Mouse (Mus musculus) cerebellum, adult 2 months (tissue): ENCODE data around the gene Myod1. TPM values are rescaled to one million over a fixed set of nuclear protein-coding genes. Genes with fewer than 3 reads are reported as not detected.

ENCODE experiments used
- DNase-seq, 2 experiments: peaks; one replicate each; pipeline ENCODE4 v3.0.0; 2021
- H3K27ac ChIP-seq: fragments of 200-500 bp; 2 replicates; pipeline ENCODE4 v1.5.1; 2012; ENCODE audit warnings: low read length, control low read depth, inconsistent platforms; ENCODE audit not compliant: insufficient read depth
- H3K27me3 ChIP-seq: fragments of 200-500 bp; 2 replicates; pipeline ENCODE4 v1.6.1; 2012; ENCODE audit warnings: inconsistent platforms, mild to moderate bottlenecking, low read length, moderate library complexity; ENCODE audit not compliant: control insufficient read depth, insufficient read depth
- H3K4me1 ChIP-seq: fragments of 200-500 bp; 2 replicates; pipeline ENCODE4 v1.6.1; 2011; ENCODE audit warnings: low read length; ENCODE audit not compliant: control insufficient read depth, insufficient read depth
- H3K4me3 ChIP-seq: fragments of 200-500 bp; replicated peaks from 2 replicates; pipeline ENCODE3; 2011; ENCODE audit warnings: mild to moderate bottlenecking, low read depth, low read length, control low read depth; ENCODE audit not compliant: insufficient read depth
- CTCF ChIP-seq: fragments of 200-500 bp; IDR thresholded peaks from 2 replicates; pipeline ENCODE4 v1.5.1; 2011; ENCODE audit warnings: low read depth, mild to moderate bottlenecking, control low read depth, low read length, moderate library complexity, borderline replicate concordance; ENCODE audit not compliant: insufficient read depth
- POLR2A ChIP-seq: fragments of 200-500 bp; IDR thresholded peaks from 2 replicates; pipeline ENCODE4 v1.6.1; 2011; ENCODE audit warnings: low read length, control low read depth, borderline replicate concordance; ENCODE audit not compliant: insufficient read depth
- WGBS: fragments of 180-500 bp; shearing (Covaris S2); methylation state at CpG from one replicate; pipeline ENCODE4 v1.1.7; 2018; 5-methylcytosine and 5-hydroxymethylcytosine counted together
- polyA plus RNA-seq: library from polyadenylated mRNA; depleted of rRNA; stranded (reverse); fragments of >200 nt; gene quantifications from 2 replicates; pipeline ENCODE4 v1.2.3, GENCODE M21; 2012

Gene Myod1
- polyA plus RNA-seq, 1 experiment: not detected

GRCm38 (mm10) chr7:46378123-46378522 is 1.8 kb downstream of the Myod1 start:
- DNase-seq: peak; percentile 47 to 60
- Histone ChIP-seq H3K27ac (no peak overlapping the region), H3K4me3 (no peak overlapping the region), H3K4me1 (no peaks in the 10 kb centered on the region), H3K27me3 (no peaks in the 10 kb centered on the region; the same call in 1 of the 2 replicates)
- 2% methylated on average over 22 of the region's 22 CpGs for WGBS
- no peak for TF ChIP-seq POLR2A
- peak; percentile 68 for TF ChIP-seq CTCF

- H3K4me1 ChIP-seq: no peaks in the 10 kb centered on the region
- TF ChIP-seq POLR2A (no peak), CTCF (peak; percentile 50; the same call in 1 of the 2 replicates)
- 30% methylated on average over 16 of the region's 16 CpGs for WGBS
- no peak overlapping the region for H3K4me3 ChIP-seq
- no peaks in the 10 kb centered on the region; the same call in 1 of the 2 replicates for H3K27me3 ChIP-seq
- peak; percentile 51 to 54 for DNase-seq
- H3K27ac ChIP-seq: no peak overlapping the region
Observed at GRCm38 (mm10) chr7:46378983-46379382, 2.7 kb downstream of the Myod1 start.

- H3K4me1 ChIP-seq: no peaks in the 10 kb centered on the region
- peak in 1 of 2 experiments; percentile 54 for DNase-seq
- no peak overlapping the region for H3K4me3 ChIP-seq
- no peak for TF ChIP-seq POLR2A
- TF ChIP-seq CTCF: peak; percentile 56; the same call in 1 of the 2 replicates
- H3K27me3 ChIP-seq: no peaks in the 10 kb centered on the region; the same call in 1 of the 2 replicates
- WGBS: 57% methylated on average over 9 of the region's 9 CpGs
- no peak overlapping the region for H3K27ac ChIP-seq
Observed at GRCm38 (mm10) chr7:46380625-46381024, 4.4 kb downstream of the Myod1 start.

- no peak overlapping the region for H3K4me3 ChIP-seq
- no peaks in the 10 kb centered on the region for H3K4me1 ChIP-seq
- WGBS: 93% methylated on average over 3 of the region's 3 CpGs
- no peak overlapping the region for H3K27ac ChIP-seq
- no peak for DNase-seq
- no peak for TF ChIP-seq POLR2A
- no peak for TF ChIP-seq CTCF
- no peaks in the 10 kb centered on the region for H3K27me3 ChIP-seq
Observed at GRCm38 (mm10) chr7:46387430-46387829, 11.2 kb downstream of the Myod1 start.

GRCm38 (mm10) chr7:46389456-46390085 is 13.3 kb downstream of the Myod1 start:
- 88% methylated on average over 10 of the region's 10 CpGs for WGBS
- TF ChIP-seq POLR2A: no peak
- no peak for TF ChIP-seq CTCF
- Histone ChIP-seq H3K27ac (no peak overlapping the region), H3K4me3 (no peak overlapping the region), H3K27me3 (no peaks in the 10 kb centered on the region), H3K4me1 (peaks cover 17% of the 10 kb centered on the region; the same call in 1 of the 2 replicates)
- DNase-seq: no peak

GRCm38 (mm10) chr7:46390226-46390625 is 14.0 kb downstream of the Myod1 start:
- no peak for DNase-seq
- TF ChIP-seq CTCF (no peak), POLR2A (no peak)
- no peak overlapping the region for H3K27ac ChIP-seq
- H3K4me1 ChIP-seq: peaks cover 23% of the 10 kb centered on the region
- no peaks in the 10 kb centered on the region for H3K27me3 ChIP-seq
- no peak overlapping the region for H3K4me3 ChIP-seq
- WGBS: 40% methylated on average over 4 of the region's 4 CpGs

- 90% methylated on average over 5 of the region's 5 CpGs for WGBS
- H3K4me3 ChIP-seq: no peak overlapping the region
Observed at GRCm38 (mm10) chr7:46391701-46392100, 15.4 kb downstream of the Myod1 start.

GRCm38 (mm10) chr7:46393116-46393515 is 16.8 kb downstream of the Myod1 start:
- DNase-seq: peak; percentile 98 to 100
- H3K27me3 ChIP-seq: no peaks in the 10 kb centered on the region
- peak overlapping the region; percentile 99 for H3K27ac ChIP-seq
- H3K4me1 ChIP-seq: peaks cover 25% of the 10 kb centered on the region
- WGBS: 0% methylated on average over 2 of the region's 2 CpGs
- TF ChIP-seq POLR2A: no peak
- peak; percentile 96 for TF ChIP-seq CTCF
- peak overlapping the region; percentile 15 for H3K4me3 ChIP-seq

More at GRCm38 (mm10) chr7:46391701-46392100, 15.4 kb downstream of the Myod1 start:
- no peak for DNase-seq
- Histone ChIP-seq H3K27ac (no peak overlapping the region), H3K27me3 (no peaks in the 10 kb centered on the region), H3K4me1 (peaks cover 25% of the 10 kb centered on the region)
- TF ChIP-seq CTCF (no peak), POLR2A (no peak)
